Mouse (Mus musculus): ENCODE measurements at regions not wholly inside any gene's neighbourhood (a gene's known extent, or its start where the extent isn't known, plus 50 kb on each side); places are given as distances from the start of the nearest gene placed in this dataset.

GRCm38 (mm10) chr8:36041222-36041864, 275.8 kb downstream of the Gm19410 start:
- no peak for DNase-seq (ENCODE audit: low read depth)

GRCm38 (mm10) chr8:36042594-36042993, 277.0 kb downstream of the Gm19410 start:
- DNase-seq (ENCODE audit: low read depth): no peak

Measured in gonadal fat pad, adult 2 months (tissue).